Mouse (Mus musculus): ENCODE data around the gene Tcerg1l.

Gene Tcerg1l

GRCm38 (mm10) chr7:138357475-138357874 is 40.1 kb downstream of the Tcerg1l start:
- DNase-seq (ENCODE audit: low spot score) = no peak

DNA sequence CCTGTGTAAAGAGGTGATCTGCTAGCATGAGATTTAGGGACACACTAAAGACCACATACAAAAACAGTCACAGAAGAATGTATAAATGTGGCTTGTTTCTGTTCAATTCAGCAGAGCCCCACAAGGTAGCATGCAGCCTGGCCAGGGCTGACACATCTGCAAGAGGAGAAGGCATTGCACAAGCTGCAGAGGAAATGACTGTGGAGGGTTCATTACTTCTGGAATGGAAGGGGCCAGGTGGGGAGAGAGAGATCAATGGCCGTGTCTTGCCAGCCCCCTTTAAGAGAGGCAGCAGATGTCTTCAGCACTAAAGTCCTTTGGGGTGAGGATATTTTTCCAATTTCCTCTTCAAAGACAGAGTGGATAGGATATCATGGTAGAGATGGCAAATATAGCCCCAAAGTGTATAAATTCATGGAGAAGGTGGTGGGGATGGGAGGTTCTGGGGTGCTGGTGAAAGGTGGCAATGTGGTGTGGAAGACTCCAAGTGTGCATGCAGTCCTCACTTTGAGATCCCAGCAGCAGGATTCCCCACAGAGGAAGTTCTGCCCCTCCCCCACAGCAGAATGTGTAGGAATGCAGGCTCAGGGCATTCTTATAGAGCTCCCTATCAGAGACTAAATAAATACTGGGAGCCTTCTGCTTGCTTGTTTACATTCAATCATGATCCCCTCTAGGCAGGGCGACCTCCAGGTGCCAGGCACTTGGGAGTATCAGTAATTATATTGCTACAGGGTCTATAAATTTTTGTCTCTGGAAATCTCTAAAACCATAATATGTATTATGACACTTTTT is 40.7 kb downstream of the Tcerg1l start:
- DNase-seq (ENCODE audit: low spot score) = no peak

- no peak for DNase-seq (ENCODE audit: low spot score)
Measured at GRCm38 (mm10) chr7:138345451-138345850, 52.1 kb downstream of the Tcerg1l start.

DNA sequence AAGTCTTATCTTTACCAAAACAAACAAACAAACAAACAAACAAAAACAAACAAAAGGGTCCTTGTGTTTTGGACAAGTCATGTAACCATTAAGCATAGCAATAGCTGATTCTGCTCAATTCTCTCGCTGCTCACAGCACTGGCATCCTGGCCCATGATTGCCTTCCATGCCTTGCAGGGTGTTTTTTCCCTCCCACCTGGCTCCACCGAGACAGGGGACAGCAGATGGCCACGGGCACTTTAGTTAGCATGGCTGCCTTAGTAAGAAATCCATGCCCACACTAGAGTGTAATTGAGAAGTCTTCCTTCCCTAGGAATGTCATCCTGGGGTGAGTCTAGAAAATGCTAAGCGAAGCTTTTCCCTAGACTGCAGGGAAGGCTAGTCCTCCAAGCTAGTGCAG is 59.1 kb downstream of the Tcerg1l start:
- DNase-seq (ENCODE audit: low spot score) = no peak

- DNase-seq (ENCODE audit: low spot score) = no peak
Measured at GRCm38 (mm10) chr7:138337946-138338345, 59.6 kb downstream of the Tcerg1l start.

DNA sequence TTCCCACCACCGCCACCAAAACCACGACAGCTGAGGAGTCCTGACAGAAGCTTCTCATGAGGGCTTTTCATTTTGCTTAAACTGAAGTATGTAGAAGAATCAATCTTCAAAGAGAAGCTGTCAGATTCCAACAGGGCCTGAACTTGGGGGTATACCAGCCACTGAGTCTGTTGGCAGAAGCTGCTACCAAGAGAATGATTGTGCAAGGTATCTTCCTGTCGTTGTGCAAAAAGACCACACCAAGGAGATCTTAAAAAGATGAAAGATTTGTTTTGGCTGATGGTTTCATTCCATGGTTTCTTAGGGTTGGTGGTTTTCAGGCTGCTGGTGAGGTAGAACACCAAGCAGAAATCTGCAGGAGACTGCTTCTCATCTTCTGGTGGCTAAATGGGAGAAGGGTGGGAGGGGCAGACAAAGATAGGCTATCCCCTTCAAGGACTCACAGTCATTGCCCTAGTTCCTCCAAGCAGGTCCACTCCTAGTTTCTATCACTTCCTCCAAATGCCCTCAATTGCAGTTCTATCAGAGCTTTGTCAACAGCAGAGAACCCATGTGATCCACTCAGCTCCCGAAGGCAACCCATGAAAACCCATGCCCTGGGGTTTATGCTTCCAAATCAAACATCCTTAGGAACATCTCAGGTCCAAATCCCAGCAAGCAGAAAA is 64.9 kb downstream of the Tcerg1l start:
- no peak for DNase-seq (ENCODE audit: low spot score)

DNA sequence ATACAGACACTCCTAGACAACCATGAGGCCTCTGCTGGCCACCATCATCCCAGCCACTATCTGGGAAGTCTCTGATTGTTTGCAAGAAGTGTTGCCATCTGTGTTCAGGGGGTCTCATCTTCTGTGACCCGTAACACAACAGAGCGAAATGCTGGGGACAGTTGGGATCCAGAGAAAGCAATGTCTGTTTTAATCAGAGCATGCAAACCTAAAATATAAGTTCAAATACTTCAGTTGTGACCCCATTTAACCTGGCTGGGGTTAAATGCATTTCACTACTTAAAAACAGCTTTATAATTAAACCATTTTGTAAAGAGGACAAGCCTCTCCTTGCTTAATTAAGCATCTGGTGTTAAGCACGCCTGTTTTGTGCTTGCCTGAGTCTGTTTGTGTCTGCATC is 66.3 kb downstream of the Tcerg1l start:
- DNase-seq (ENCODE audit: low spot score) = no peak

DNA sequence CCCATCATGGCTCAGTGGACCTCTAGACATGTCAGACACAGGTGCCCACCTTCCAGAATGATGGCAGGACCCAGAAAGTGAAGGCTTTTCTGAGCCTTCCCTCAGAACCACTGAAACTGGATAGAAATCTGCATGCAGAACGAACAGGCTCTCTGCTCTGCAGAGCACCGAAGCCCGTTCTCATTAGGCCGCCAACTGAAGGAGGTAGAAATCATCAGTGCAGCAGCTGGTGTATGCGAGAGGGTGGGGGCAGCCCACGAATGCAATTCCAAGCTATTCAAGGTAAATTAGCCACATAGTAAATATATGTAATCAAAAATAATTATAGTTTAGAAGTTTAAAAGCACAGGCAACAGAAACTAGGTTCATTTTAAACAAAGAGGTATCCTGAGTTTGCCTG is 68.9 kb downstream of the Tcerg1l start:
- no peak for DNase-seq (ENCODE audit: low spot score)

DNA sequence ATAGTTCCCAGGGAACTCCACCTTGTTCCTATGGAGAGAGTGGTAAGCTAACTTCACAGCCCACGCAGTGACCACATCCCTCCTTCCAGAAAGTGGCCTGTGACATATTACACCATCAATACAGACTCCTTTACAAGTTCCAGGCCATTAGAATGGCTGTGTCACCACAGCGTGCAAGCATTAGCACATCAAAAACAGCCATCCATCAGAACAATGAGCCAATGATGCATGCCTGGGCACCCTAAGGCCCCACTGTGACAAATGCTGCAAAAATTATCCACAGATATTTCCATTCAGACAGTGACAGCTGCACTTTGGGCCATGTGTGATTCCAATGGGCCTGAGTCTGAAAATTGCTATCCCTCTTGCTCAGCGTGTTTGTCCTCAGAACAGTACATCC is 70.8 kb downstream of the Tcerg1l start:
- DNase-seq (ENCODE audit: low spot score) = no peak

DNA sequence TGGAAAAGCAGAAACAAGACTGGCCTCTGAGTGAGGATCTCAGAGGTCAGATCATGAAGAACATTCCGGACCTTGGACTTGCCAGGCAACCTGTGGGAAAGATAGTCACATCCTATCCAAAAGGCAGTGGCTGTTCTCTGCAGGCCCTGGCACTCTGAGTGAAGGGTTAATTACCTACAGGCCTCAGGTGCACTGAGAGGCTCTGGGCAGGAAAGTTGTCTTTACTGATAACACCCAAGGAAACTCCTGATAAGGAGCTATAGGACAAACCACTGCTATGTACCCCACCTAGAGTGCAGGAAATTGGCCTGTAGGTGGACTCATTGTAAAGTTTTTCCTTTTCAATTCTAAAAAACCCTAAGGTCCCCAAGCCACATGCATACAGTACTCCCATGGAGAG is 83.8 kb downstream of the Tcerg1l start:
- DNase-seq (ENCODE audit: low spot score) = no peak

- DNase-seq (ENCODE audit: low spot score) = no peak
Measured at GRCm38 (mm10) chr7:138306126-138306525, 91.4 kb downstream of the Tcerg1l start.

DNA sequence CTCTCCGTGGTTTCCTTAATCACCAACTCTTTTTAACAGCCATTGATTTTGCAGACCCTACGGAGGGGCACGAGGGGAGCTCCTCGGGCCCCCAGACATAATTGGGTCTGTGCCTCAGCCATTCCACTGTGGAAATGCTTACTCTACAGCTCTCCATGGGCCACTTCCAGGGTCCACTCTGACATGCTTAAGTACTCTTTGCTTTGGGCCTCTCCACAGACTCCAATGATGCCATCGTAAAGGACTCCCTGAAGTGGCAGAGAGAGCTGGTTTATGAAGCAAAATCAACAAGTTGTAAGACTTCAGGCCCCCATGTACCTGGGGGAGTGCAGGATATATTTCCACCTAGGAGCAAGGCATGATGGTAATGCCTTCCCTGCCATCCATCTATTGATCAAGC is 112.7 kb downstream of the Tcerg1l start:
- no peak for DNase-seq (ENCODE audit: low spot score)

DNA sequence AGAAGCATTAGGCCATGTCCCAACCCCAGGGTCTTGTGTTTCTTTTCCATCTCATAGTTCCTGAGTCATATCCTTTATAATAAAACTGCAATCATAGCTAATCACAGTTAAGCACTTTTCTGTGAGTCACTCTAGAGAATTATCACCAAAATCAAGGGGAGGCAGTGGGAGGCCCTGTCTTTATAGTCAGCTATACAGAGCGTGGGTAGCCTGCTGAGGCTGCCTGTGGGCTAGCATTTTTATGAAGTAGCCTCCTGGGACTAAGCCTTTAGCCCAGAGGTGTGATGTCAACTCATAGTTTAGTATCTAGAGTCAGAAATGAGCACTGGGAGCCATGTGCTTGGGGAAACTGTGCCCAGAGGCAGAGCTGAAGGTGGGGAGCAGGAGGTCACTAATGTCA is 122.3 kb downstream of the Tcerg1l start:
- DNase-seq (ENCODE audit: low spot score) = no peak

DNA sequence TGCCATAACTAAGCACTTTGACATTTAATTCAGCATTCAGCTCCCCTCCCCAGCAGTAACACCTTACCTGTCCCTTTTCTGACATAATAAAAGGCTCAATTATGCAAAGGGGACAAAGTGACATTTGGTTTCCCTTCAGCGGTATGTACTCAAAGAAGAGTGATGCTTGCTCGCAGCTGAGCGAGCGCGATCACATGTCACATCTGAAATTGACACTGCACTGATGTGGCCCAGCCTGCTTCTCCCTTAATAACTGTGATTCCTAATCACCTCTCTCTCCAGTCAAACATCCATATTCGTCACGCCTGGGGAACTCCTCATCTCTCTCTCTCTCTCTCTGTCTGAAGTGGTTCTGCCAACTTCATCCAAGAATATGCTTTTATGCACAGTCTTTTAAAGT is 126.2 kb downstream of the Tcerg1l start:
- no peak for DNase-seq (ENCODE audit: low spot score)

GRCm38 (mm10) chr7:138269386-138269785 is 128.1 kb downstream of the Tcerg1l start:
- no peak for DNase-seq (ENCODE audit: low spot score)

- no peak for DNase-seq (ENCODE audit: low spot score)
Measured at GRCm38 (mm10) chr7:138267976-138268646, 129.4 kb downstream of the Tcerg1l start.

DNA sequence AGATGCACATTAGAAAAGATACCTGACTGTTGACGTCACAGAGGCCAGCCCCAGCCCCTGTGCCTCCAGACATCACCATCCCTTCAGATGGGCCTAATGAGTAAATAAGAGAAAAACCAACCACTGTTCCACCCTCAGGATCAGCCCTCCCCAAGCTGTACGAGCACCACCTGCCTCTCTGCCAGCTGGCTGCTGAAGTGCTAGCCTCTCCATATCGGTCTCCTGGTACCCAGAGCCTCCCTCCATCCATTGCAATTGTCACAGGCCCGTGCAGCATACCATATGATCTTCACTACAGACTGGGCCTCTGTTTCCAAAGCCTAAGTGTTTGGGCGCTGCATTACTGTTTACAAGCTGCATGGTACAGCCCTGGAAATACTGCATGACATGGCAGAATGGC is 148.9 kb downstream of the Tcerg1l start:
- no peak for DNase-seq (ENCODE audit: low spot score)

- no peak for DNase-seq (ENCODE audit: low spot score)
Measured at GRCm38 (mm10) chr7:138248176-138248575, 149.4 kb downstream of the Tcerg1l start.

GRCm38 (mm10) chr7:138246684-138247083 is 150.8 kb downstream of the Tcerg1l start:
- no peak for DNase-seq (ENCODE audit: low spot score)

DNA sequence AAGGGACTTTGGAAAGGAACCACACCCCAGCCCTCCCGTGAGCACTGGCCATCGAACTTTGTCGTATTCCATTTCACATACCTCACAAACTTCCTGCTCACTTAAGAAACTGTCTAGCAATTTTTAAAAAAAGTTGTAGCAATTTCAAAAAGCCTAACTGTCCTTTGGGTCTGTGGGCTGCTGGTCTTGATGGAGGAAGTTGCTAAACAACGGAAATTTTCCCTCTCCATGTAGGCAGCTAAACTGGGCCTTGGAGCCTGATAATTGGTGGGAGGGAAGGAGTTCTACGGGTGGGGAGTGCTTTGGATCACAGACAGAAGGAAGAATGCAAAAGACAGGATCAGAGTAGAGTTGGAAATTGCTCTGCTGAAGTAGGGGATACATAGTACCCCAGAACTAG is 155.3 kb downstream of the Tcerg1l start:
- DNase-seq (ENCODE audit: low spot score) = no peak

GRCm38 (mm10) chr7:138237708-138238225 is 159.8 kb downstream of the Tcerg1l start:
- no peak for DNase-seq (ENCODE audit: low spot score)

DNA sequence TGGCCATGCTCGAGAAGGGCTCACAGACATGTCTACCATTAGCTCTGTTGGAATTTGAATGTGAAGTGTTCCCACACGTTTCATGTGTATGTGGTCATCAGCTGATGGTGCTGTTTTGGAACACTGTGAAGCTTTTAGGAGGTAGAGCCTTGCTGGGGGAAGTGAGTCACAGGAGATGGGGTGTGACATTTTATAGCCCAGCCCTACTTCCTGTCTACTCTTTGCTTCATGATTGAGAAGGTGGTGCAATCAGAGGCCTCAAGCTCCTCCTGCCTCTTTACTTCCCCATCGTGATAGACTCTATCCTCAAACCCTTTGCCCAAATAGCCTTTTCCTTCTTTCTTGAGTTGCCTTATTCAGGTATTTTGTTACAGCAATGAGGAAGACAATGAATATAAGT is 173.3 kb downstream of the Tcerg1l start:
- DNase-seq (ENCODE audit: low spot score) = no peak

GRCm38 (mm10) chr7:138222951-138223350 is 174.6 kb downstream of the Tcerg1l start:
- DNase-seq (ENCODE audit: low spot score) = no peak
